Mouse (Mus musculus) heart, postnatal 0 days (tissue): ENCODE measurements around the gene Gm10945. TPM values are rescaled to one million over a fixed set of nuclear protein-coding genes. Genes with fewer than 3 reads are reported as not detected.

Experiments used
- ATAC-seq: fragments of 200-750 bp; cut with Nextera tagmentation; 2 replicates; pipeline ENCODE4 v1.8.0; 2017; ENCODE audit warnings: low read depth, moderate number of reproducible peaks, moderate library complexity; ENCODE audit not compliant: insufficient read depth
- DNase-seq: peaks from one replicate; pipeline ENCODE4 v3.0.0-alpha.2; 2016; ENCODE audit warnings: low spot score
- H3K27ac ChIP-seq: fragments of 300-500 bp; sonication (generic); 2 replicates; pipeline ENCODE4 v1.5.1; 2014; ENCODE audit warnings: low read depth, mild to moderate bottlenecking
- H3K27me3 ChIP-seq: fragments of 300-500 bp; sonication (generic); 2 replicates; pipeline ENCODE4 v1.6.1; 2014; ENCODE audit warnings: low read length, mixed read lengths; ENCODE audit not compliant: control insufficient read depth, insufficient read depth
- H3K36me3 ChIP-seq: fragments of 300-500 bp; sonication (generic); replicated peaks from 2 replicates; pipeline ENCODE4 v1.6.1; 2014; ENCODE audit warnings: low read length, mixed read lengths; ENCODE audit not compliant: control insufficient read depth, insufficient read depth
- H3K4me1 ChIP-seq: fragments of 300-500 bp; sonication (generic); 2 replicates; pipeline ENCODE4 v1.6.1; 2014; ENCODE audit warnings: antibody characterized with exemption; ENCODE audit not compliant: control insufficient read depth, insufficient read depth
- H3K4me2 ChIP-seq: fragments of 300-500 bp; sonication (generic); 2 replicates; pipeline ENCODE4 v1.6.1; 2014; ENCODE audit warnings: low read depth, mild to moderate bottlenecking, low read length, moderate library complexity
- H3K4me3 ChIP-seq: fragments of 300-500 bp; sonication (generic); 2 replicates; pipeline ENCODE4 v1.5.1; 2014; ENCODE audit warnings: low read depth, low read length
- H3K9ac ChIP-seq: fragments of 300-500 bp; sonication (generic); replicated peaks from 2 replicates; pipeline ENCODE4 v1.6.1; 2014; ENCODE audit warnings: low read depth, low read length, mixed read lengths
- H3K9me3 ChIP-seq: fragments of 300-500 bp; sonication (generic); replicated peaks from 2 replicates; pipeline ENCODE4 v1.6.1; 2016; ENCODE audit warnings: low read length; ENCODE audit not compliant: control insufficient read depth
- CTCF ChIP-seq: IDR thresholded peaks from 2 replicates; pipeline ENCODE4 v1.5.1; 2016; ENCODE audit warnings: antibody characterized with exemption, control low read depth, low read depth
- EP300 ChIP-seq: IDR thresholded peaks from 2 replicates; pipeline ENCODE4 v1.6.1; 2016; ENCODE audit warnings: antibody characterized with exemption, low read depth
- WGBS: fragments of 180-500 bp; shearing (Covaris S2); extraction: QIAGEN DNeasy Blood & Tissue Kit; methylation state at CpG from one replicate; pipeline ENCODE4 v1.1.7; 2014; 5-methylcytosine and 5-hydroxymethylcytosine counted together
- polyA plus RNA-seq: library from polyadenylated mRNA; unstranded; fragments of >200 nt; fragmentation: Nextera tagmentation; extraction: Ambion mirVana; gene quantifications from 2 replicates; pipeline ENCODE4 v1.2.1, GENCODE M21; 2015
- total RNA-seq: library from RNA; depleted of rRNA; stranded (reverse); fragments of >200 nt; gene quantifications from 2 replicates; pipeline ENCODE4 v1.2.3, GENCODE M21; 2014; ENCODE audit warnings: low replicate concordance; rRNA removed

Gm10945 gene
- total and polyA plus RNA-seq, 2 experiments from 2014 or later: not detected

- Histone ChIP-seq H3K36me3 (no peaks in the 10 kb centered on the region), H3K4me2 (no peak overlapping the region), H3K4me3 (no peak overlapping the region), H3K9me3 (no peaks in the 10 kb centered on the region), H3K27ac (no peak overlapping the region), H3K9ac (no peak overlapping the region), H3K27me3 (no peaks in the 10 kb centered on the region), H3K4me1 (no peaks in the 10 kb centered on the region)
- TF ChIP-seq EP300 (no peak), CTCF (no peak)
- ATAC-seq (no peak), DNase-seq (no peak)
- WGBS: 83% methylated on average over 3 of the region's 3 CpGs
Measured at GRCm38 (mm10) chr10:6728469-6728868, 33.1 kb downstream of the Gm10945 start.

- no peak overlapping the region for H3K4me3 ChIP-seq
- H3K27ac ChIP-seq: no peak overlapping the region
- no peaks in the 10 kb centered on the region for H3K36me3 ChIP-seq
- WGBS: 57% methylated on average over 1 of the region's 1 CpGs
- DNase-seq (no peak), ATAC-seq (no peak)
- no peaks in the 10 kb centered on the region for H3K9me3 ChIP-seq
- no peaks in the 10 kb centered on the region for H3K4me1 ChIP-seq
- H3K27me3 ChIP-seq: no peaks in the 10 kb centered on the region
- H3K4me2 ChIP-seq: no peak overlapping the region
- TF ChIP-seq EP300: no peak
- TF ChIP-seq CTCF: no peak
- no peak overlapping the region for H3K9ac ChIP-seq
Measured at GRCm38 (mm10) chr10:6723765-6724164, 37.8 kb downstream of the Gm10945 start.

GRCm38 (mm10) chr10:6717181-6717948 is 44.2 kb downstream of the Gm10945 start:
- no peak overlapping the region for H3K4me3 ChIP-seq
- H3K4me2 ChIP-seq: no peak overlapping the region
- DNase-seq (no peak), ATAC-seq (no peak)
- no peaks in the 10 kb centered on the region for H3K9me3 ChIP-seq
- H3K27ac ChIP-seq: no peak overlapping the region
- no peaks in the 10 kb centered on the region for H3K36me3 ChIP-seq
- no peak for TF ChIP-seq CTCF
- no peak for TF ChIP-seq EP300
- no peaks in the 10 kb centered on the region for H3K4me1 ChIP-seq
- 55% methylated on average over 4 of the region's 4 CpGs for WGBS
- no peaks in the 10 kb centered on the region for H3K27me3 ChIP-seq
- no peak overlapping the region for H3K9ac ChIP-seq

GRCm38 (mm10) chr10:6705226-6705885 is 56.2 kb downstream of the Gm10945 start:
- ATAC-seq (no peak), DNase-seq (no peak)
- H3K4me1 ChIP-seq: no peaks in the 10 kb centered on the region
- H3K9ac ChIP-seq: no peak overlapping the region
- H3K4me3 ChIP-seq: no peak overlapping the region
- no peaks in the 10 kb centered on the region for H3K27me3 ChIP-seq
- H3K9me3 ChIP-seq: no peaks in the 10 kb centered on the region
- no peak for TF ChIP-seq CTCF
- TF ChIP-seq EP300: no peak
- no peak overlapping the region for H3K27ac ChIP-seq
- no peak overlapping the region for H3K4me2 ChIP-seq
- 85% methylated on average over 1 of the region's 1 CpGs for WGBS
- no peaks in the 10 kb centered on the region for H3K36me3 ChIP-seq

GRCm38 (mm10) chr10:6694218-6694850 is 67.2 kb downstream of the Gm10945 start:
- no peaks in the 10 kb centered on the region for H3K27me3 ChIP-seq
- DNase-seq (peak; percentile 63), ATAC-seq (no peak; the same call in 1 of the 2 replicates)
- H3K36me3 ChIP-seq: no peaks in the 10 kb centered on the region
- H3K9ac ChIP-seq: no peak overlapping the region
- peak overlapping the region; percentile 8; the same call in 1 of the 2 replicates for H3K4me3 ChIP-seq
- H3K27ac ChIP-seq: no peak overlapping the region
- 48% methylated on average over 13 of the region's 13 CpGs for WGBS
- H3K4me2 ChIP-seq: peak overlapping the region; percentile 29
- H3K9me3 ChIP-seq: no peaks in the 10 kb centered on the region
- no peaks in the 10 kb centered on the region for H3K4me1 ChIP-seq
- TF ChIP-seq CTCF (peak; percentile 77), EP300 (no peak)

Other genes with a start within 250 kb of the Gm10945 start
- not detected in 2 replicates for gene Oprm1, start 3.3 kb downstream of the Gm10945 start, total RNA-seq
- not detected in 2 replicates for gene Oprm1, start 3.3 kb downstream of the Gm10945 start, polyA plus RNA-seq